Mouse (Mus musculus) forebrain, embryonic 15.5 days (tissue): ENCODE results near the gene Fam20c. TPM values are rescaled to one million over a fixed set of nuclear protein-coding genes. Genes with fewer than 3 reads are reported as not detected.

ENCODE experiments used
- ATAC-seq: fragments of 200-750 bp; cut with Nextera tagmentation; replicated peaks from 2 replicates; pipeline ENCODE4 v1.8.0; 2017; ENCODE audit warnings: mild to moderate bottlenecking, moderate TSS enrichment, moderate library complexity
- H3K27ac ChIP-seq: fragments of 300-500 bp; sonication (generic); replicated peaks from 2 replicates; pipeline ENCODE4 v1.5.1; 2015; ENCODE audit warnings: mild to moderate bottlenecking, inconsistent platforms
- H3K27me3 ChIP-seq: fragments of 300-500 bp; sonication (generic); 2 replicates; pipeline ENCODE4 v1.6.1; 2015; ENCODE audit warnings: inconsistent platforms
- H3K36me3 ChIP-seq: fragments of 300-500 bp; sonication (generic); 2 replicates; pipeline ENCODE4 v1.6.1; 2015; ENCODE audit warnings: mild to moderate bottlenecking, inconsistent platforms
- H3K4me1 ChIP-seq: fragments of 300-500 bp; sonication (generic); 2 replicates; pipeline ENCODE4 v1.6.1; 2015; ENCODE audit warnings: inconsistent platforms
- H3K4me2 ChIP-seq: fragments of 300-500 bp; sonication (generic); replicated peaks from 2 replicates; pipeline ENCODE4 v1.6.1; 2015; ENCODE audit warnings: mild to moderate bottlenecking, inconsistent platforms
- H3K4me3 ChIP-seq: fragments of 300-500 bp; sonication (generic); 2 replicates; pipeline ENCODE4 v1.5.1; 2015; ENCODE audit warnings: mild to moderate bottlenecking, inconsistent platforms
- H3K9ac ChIP-seq: fragments of 300-500 bp; sonication (generic); replicated peaks from 2 replicates; pipeline ENCODE4 v1.6.1; 2015; ENCODE audit warnings: mild to moderate bottlenecking, inconsistent platforms
- H3K9me3 ChIP-seq: fragments of 300-500 bp; sonication (generic); 2 replicates; pipeline ENCODE4 v1.6.1; 2016; ENCODE audit warnings: inconsistent platforms
- WGBS: fragments of 180-500 bp; shearing (Covaris S2); methylation state at CpG from one replicate; pipeline ENCODE4 v1.1.7; 2015; ENCODE audit warnings: mixed read lengths; 5-methylcytosine and 5-hydroxymethylcytosine counted together
- polyA plus RNA-seq: library from polyadenylated mRNA; unstranded; fragments of >200 nt; fragmentation: Nextera tagmentation; extraction: Ambion mirVana; gene quantifications from 2 replicates; pipeline ENCODE4 v1.2.1, GENCODE M21; 2015

Fam20c gene
- polyA plus RNA-seq, 1 experiment from 2014 or later, result 43.7 TPM

DNA sequence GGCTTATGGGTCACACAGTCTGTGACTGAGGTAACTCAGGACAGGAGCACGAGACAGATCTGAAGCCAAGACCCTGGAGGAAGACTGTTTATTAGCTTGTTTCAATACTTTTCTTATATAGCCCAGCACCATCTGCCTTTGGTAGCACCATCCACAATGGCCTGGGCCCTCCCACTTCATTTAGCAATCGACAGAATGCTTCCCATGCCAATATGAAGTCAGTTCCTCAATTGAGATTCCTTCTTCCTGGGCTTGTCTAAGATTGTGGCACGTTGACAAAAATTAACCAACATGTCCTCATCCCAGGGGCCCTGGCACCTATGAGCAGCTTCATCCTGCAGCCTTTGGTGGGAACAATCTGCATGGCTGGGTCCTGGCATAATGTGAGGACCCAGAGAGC lies 14.2 kb upstream of the Fam20c start:
- H3K36me3 ChIP-seq, result no peaks in the 10 kb centered on the region
- no peaks in the 10 kb centered on the region for H3K9me3 ChIP-seq
- H3K4me2 ChIP-seq, result no peak overlapping the region
- H3K4me1 ChIP-seq, result peaks cover 23% of the 10 kb centered on the region
- WGBS, result 67% methylated on average over 3 of the region's 3 CpGs
- no peak overlapping the region for H3K4me3 ChIP-seq
- no peak for ATAC-seq
- H3K9ac ChIP-seq, result no peak overlapping the region
- no peaks in the 10 kb centered on the region for H3K27me3 ChIP-seq
- no peak overlapping the region for H3K27ac ChIP-seq

DNA sequence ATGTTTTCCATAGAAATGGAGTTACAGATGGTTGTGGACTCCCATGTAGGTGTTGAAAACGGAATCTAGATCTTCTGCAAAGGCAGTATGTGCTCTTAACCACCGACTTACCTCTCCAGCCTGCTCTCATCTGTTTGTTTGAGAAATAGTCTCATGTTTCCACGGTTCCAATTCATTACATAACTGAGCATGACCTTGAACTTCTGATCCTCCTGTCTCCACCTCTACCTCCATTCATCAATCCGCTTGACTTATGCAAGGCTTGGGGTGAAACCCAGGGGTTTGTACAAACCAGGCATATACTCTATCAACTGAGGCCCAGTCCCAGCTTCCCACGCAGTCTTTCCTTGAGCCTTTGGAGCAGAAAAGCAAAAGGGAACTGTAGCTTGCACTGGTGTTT lies 12.8 kb upstream of the Fam20c start:
- no peaks in the 10 kb centered on the region for H3K27me3 ChIP-seq
- H3K27ac ChIP-seq, result no peak overlapping the region
- H3K4me3 ChIP-seq, result no peak overlapping the region
- no peak for ATAC-seq
- H3K9me3 ChIP-seq, result no peaks in the 10 kb centered on the region
- no peaks in the 10 kb centered on the region for H3K36me3 ChIP-seq
- 77% methylated on average over 5 of the region's 5 CpGs for whole genome bisulfite sequencing
- no peak overlapping the region for H3K9ac ChIP-seq
- no peak overlapping the region for H3K4me2 ChIP-seq
- H3K4me1 ChIP-seq, result peaks cover 28% of the 10 kb centered on the region

DNA sequence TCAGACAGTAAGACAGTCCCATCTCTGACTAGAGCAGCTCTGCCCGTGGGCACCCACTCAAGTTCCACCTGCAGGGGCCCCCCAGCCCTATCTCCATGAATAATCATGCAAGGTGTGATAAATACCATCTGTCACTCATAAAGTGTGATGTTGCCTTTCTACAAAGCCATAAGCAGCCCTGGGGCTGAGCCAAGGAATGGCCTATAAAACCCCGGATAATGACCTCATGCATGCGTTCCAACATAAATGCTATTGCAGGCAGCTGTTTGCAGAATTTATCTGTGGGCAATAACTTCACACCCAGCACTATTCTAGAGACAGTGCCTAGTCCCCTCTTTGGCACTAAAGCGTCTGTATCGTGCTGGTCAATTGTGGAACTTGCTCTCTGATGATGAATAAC lies 12.0 kb upstream of the Fam20c start:
- Histone ChIP-seq H3K9me3 (no peaks in the 10 kb centered on the region), H3K4me2 (no peak overlapping the region), H3K27ac (peak overlapping the region; percentile 66), H3K27me3 (no peaks in the 10 kb centered on the region), H3K4me1 (peaks cover 28% of the 10 kb centered on the region), H3K4me3 (no peak overlapping the region), H3K36me3 (no peaks in the 10 kb centered on the region), H3K9ac (no peak overlapping the region)
- 57% methylated on average over 5 of the region's 5 CpGs for WGBS
- peak; percentile 57; the same call in 1 of the 2 replicates for ATAC-seq

DNA sequence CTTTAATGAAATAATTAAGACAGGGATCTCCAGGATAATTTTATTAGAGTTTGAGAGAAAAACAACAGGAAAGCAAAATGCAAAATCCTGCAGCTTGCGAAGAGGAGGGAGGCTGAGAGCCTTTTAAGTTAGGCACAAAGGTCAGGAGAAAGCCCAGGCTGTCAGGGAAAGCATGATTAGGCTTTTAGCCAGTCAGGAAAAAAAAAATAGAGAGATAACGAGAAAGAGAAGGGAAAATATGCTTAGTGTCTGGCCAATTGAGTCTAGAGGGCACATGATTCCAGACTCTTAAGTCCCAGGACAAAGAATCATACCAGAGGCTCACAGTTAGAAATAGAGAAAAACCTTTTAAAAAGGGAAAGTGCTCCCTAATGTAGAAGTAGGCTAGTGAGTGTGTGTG lies 10.7 kb upstream of the Fam20c start:
- H3K9ac ChIP-seq, result no peak overlapping the region
- no peaks in the 10 kb centered on the region for H3K9me3 ChIP-seq
- no peaks in the 10 kb centered on the region for H3K27me3 ChIP-seq
- no peaks in the 10 kb centered on the region for H3K36me3 ChIP-seq
- 16% methylated on average over 2 of the region's 2 CpGs for WGBS
- peaks cover 28% of the 10 kb centered on the region for H3K4me1 ChIP-seq
- no peak overlapping the region for H3K4me3 ChIP-seq
- no peak for ATAC-seq
- H3K27ac ChIP-seq, result peak overlapping the region; percentile 43; the same call in 1 of the 2 replicates
- H3K4me2 ChIP-seq, result no peak overlapping the region

DNA sequence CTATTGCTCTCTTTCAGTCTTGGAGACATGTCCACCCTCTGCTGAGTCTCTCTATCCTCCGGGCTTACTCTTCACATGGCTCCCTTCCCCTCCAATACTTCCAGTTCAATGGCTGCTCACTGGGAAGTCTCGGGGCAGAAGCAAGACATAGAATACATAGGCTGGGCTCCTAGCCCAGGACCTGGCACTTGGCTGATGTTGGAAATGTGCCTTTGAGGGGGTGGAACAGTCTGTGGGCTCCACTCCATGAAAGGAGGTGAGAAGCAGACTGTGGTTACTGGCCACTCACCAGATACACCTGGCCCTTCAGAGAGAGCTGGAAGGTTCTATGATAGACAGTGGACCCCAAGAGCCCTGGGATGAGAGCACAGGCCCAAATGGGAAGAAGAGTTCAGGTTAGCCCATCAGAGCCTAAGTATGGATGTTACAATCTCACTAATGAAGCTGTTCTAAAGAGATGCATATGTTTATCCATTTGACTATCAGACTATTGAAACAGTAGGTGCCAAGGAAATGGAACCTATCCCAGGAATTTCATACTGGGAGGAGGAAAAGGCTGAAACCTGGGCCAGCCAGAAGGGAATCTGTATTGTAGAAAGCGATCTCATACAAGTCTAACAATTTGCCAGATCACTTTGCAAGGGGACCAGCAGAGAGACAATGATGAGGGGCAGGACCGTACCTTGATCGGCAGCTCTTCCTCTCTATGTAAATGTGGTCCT lies 8.8 kb upstream of the Fam20c start:
- H3K9me3 ChIP-seq, result no peaks in the 10 kb centered on the region
- peaks cover 28% of the 10 kb centered on the region for H3K4me1 ChIP-seq
- no peak overlapping the region for H3K27ac ChIP-seq
- H3K4me3 ChIP-seq, result no peak overlapping the region
- no peaks in the 10 kb centered on the region for H3K36me3 ChIP-seq
- no peak overlapping the region for H3K4me2 ChIP-seq
- H3K9ac ChIP-seq, result no peak overlapping the region
- no peaks in the 10 kb centered on the region for H3K27me3 ChIP-seq
- 79% methylated on average over 5 of the region's 5 CpGs for WGBS
- no peak for ATAC-seq

DNA sequence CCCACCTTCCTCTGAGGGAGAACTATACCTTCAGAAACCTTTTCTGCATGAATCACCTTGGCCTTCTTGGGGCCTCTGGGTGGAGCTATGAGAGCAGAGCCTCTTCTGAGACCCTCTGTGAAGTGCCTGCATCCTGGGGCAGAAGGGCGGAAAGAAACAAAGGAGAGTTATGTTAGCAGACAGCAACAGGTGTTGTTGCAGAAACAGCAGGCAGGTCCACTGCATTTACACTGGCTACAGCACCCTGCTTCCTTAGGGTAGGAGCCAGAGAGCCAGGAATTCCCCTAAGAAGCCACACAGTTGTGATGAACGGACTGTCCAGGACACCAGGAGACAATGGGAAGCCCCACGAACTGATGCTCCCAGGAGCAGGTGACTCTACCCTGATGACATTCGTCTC lies 1.0 kb upstream of the Fam20c start:
- H3K9me3 ChIP-seq, result no peaks in the 10 kb centered on the region
- H3K36me3 ChIP-seq, result peaks cover 5% of the 10 kb centered on the region; the same call in 1 of the 2 replicates
- H3K27me3 ChIP-seq, result no peaks in the 10 kb centered on the region
- peaks cover 41% of the 10 kb centered on the region for H3K4me1 ChIP-seq
- no peak overlapping the region; the same call in 1 of the 2 replicates for H3K9ac ChIP-seq
- peak overlapping the region; percentile 81; the same call in 1 of the 2 replicates for H3K4me3 ChIP-seq
- WGBS, result 63% methylated on average over 4 of the region's 4 CpGs
- H3K4me2 ChIP-seq, result peak overlapping the region; percentile 84
- H3K27ac ChIP-seq, result peak overlapping the region; percentile 99
- no peak for ATAC-seq

DNA sequence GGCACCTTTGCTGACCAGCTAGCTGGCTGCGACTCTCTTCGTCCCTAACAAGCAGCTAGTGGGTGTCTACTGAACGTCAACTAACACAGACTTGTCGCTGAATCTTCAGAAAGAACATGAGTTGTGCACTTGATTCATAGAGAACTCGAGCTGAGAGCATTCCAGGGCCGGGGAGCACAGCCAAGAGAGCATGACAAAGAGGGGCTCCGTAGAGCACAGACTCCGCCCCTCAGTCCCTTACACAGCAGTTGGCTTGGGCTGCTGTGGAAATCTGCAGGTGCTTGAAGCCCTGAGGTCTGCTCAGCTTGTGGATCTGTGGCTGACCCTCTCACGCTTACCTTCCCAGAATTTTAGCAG lies 390 bp upstream of the Fam20c start:
- peak overlapping the region; percentile 99 for H3K27ac ChIP-seq
- peak overlapping the region; percentile 97 for H3K9ac ChIP-seq
- no peaks in the 10 kb centered on the region for H3K27me3 ChIP-seq
- H3K4me2 ChIP-seq, result peak overlapping the region; percentile 84
- 5% methylated on average over 9 of the region's 9 CpGs for WGBS
- peaks cover 47% of the 10 kb centered on the region for H3K4me1 ChIP-seq
- peak overlapping the region; percentile 81 for H3K4me3 ChIP-seq
- no peaks in the 10 kb centered on the region for H3K9me3 ChIP-seq
- H3K36me3 ChIP-seq, result peaks cover 10% of the 10 kb centered on the region
- peak; percentile 39 for ATAC-seq

DNA sequence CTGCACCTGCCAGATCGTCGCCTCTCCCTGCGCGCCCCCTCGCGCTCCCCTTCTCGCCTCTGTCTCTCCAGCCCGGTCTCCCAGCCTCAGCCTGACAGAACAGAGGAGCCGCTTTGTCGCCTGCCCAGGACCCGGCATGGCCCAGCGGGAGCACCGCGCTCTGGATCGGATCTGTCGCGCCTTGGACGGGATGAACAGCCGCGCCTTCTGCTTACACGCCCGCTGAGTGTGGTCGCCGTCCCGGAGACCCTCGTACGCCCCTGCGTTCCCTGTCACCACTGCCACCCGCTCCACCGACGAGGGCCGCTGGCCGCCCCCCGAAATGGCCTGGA lies 773 bp downstream of the Fam20c start:
- H3K27me3 ChIP-seq, result no peaks in the 10 kb centered on the region
- peak overlapping the region; percentile 97 for H3K9ac ChIP-seq
- peak overlapping the region; percentile 84 for H3K4me2 ChIP-seq
- WGBS, result under 1% methylated on average over 33 of the region's 34 CpGs
- peak overlapping the region; percentile 99 for H3K27ac ChIP-seq
- peaks cover 59% of the 10 kb centered on the region for H3K4me1 ChIP-seq
- H3K36me3 ChIP-seq, result peaks cover 21% of the 10 kb centered on the region
- no peak for ATAC-seq
- no peaks in the 10 kb centered on the region for H3K9me3 ChIP-seq
- H3K4me3 ChIP-seq, result peak overlapping the region; percentile 81

DNA sequence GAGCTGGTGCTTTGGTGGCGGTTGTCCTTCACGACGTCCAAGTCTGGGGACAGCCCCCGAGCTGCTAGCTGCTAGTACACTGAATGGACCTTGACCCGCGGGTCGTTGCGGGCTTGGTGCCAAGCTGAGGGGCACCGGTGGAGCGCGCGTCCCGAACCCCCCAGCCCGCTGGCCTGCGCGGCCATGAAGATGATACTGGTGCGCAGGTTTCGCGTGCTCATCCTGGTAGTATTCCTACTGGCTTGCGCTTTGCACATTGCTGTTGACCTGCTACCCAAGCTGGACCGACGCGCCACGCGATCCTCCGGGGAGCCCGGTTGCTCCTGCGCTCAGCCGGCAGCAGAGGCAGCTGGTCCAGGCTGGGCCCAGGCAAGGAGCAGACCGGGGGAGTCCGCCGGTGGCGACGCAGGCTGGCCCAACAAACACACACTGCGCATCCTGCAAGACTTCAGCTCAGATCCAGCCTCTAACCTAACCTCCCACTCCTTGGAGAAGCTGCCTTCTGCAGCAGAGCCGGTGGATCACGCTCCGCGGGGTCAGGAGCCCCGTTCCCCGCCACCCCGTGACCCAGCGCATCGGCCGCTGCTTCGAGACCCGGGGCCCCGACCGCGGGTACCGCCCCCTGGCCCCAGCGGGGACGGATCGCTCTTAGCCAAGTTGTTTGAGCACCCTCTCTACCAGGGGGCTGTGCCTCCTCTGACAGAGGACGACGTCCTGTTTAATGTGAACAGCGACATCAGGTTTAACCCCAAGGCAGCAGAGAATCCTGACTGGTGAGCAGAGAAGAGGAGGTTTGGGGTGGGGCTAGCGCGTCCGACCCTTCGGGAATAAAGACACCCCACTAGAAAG lies 1.4 kb downstream of the Fam20c start:
- H3K27ac ChIP-seq, result peak overlapping the region; percentile 99
- H3K36me3 ChIP-seq, result peaks cover 27% of the 10 kb centered on the region
- peak overlapping the region; percentile 97 for H3K9ac ChIP-seq
- peak overlapping the region; percentile 84 for H3K4me2 ChIP-seq
- peaks cover 65% of the 10 kb centered on the region for H3K4me1 ChIP-seq
- under 1% methylated on average over 61 of the region's 61 CpGs for WGBS
- peak; percentile 16 for ATAC-seq
- H3K27me3 ChIP-seq, result no peaks in the 10 kb centered on the region
- peak overlapping the region; percentile 81 for H3K4me3 ChIP-seq
- H3K9me3 ChIP-seq, result no peaks in the 10 kb centered on the region

DNA sequence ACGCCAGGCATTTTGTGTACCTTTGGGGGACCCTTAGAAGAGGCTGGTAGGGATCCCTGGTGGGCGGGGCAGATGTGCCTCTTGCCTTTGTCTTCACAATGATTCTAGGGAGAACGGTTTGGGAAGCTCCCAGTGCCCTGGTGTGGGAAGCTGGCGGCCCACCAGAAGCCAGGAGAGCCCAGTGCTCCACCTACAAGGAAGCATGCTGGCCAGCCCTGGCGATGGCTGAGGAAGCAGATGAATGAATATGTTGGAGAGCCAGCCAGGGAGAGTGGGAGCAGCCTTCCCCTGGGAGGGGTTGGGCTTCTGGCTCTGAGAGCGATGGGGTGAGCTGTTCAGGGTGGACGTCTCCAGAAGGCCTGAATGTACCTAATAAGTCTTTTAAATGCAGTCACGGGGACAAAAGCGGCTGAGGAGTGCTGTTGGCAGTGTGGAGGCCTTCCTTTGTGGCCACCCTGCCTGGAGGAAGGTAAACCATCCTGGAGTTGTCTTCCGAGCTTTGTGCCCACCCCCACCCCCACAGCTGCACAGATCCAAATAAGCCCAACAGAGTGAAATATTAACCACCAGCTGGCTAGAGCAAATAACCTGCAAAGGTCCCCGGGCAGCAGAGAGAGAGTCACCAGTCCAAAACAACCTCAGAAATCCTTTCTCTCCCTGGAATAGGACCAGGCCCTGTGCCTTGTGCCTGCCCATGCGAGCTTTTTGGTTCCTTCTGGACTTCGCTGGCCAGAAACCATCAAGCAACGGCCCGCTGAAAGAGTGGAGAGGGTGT lies 2.2 kb downstream of the Fam20c start:
- H3K9ac ChIP-seq, result peak overlapping the region; percentile 97
- H3K4me2 ChIP-seq, result peak overlapping the region; percentile 84
- 16% methylated on average over 15 of the region's 15 CpGs for WGBS
- H3K4me3 ChIP-seq, result peak overlapping the region; percentile 81
- ATAC-seq, result peak; percentile 18
- H3K9me3 ChIP-seq, result no peaks in the 10 kb centered on the region
- H3K27me3 ChIP-seq, result no peaks in the 10 kb centered on the region
- H3K36me3 ChIP-seq, result peaks cover 34% of the 10 kb centered on the region
- H3K4me1 ChIP-seq, result peaks cover 73% of the 10 kb centered on the region
- peak overlapping the region; percentile 99 for H3K27ac ChIP-seq

DNA sequence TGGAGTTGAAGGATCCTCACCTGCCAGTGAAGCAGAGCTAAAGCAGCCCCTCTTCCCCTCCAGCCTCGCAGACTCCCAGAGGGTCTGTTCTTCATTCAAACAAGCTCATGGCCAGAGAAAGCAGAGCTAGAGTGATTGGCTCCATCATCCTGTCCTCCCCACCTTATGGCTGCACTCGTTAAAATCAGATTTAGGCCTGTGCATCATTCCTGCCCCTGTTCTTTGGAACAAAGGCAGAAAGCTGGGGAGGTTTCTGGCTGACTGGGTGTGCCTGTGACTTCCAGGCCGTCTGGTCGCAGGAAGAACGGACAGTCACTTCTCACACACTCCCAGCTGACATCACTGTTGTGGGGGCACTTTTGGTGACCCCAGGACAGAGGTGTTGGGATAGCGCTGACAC lies 2.8 kb downstream of the Fam20c start:
- H3K4me1 ChIP-seq, result peaks cover 79% of the 10 kb centered on the region
- peak overlapping the region; percentile 97 for H3K9ac ChIP-seq
- no peaks in the 10 kb centered on the region for H3K9me3 ChIP-seq
- no peaks in the 10 kb centered on the region for H3K27me3 ChIP-seq
- WGBS, result 51% methylated on average over 6 of the region's 6 CpGs
- H3K27ac ChIP-seq, result peak overlapping the region; percentile 99
- H3K4me2 ChIP-seq, result peak overlapping the region; percentile 84
- ATAC-seq, result no peak
- peaks cover 34% of the 10 kb centered on the region for H3K36me3 ChIP-seq
- H3K4me3 ChIP-seq, result peak overlapping the region; percentile 81

DNA sequence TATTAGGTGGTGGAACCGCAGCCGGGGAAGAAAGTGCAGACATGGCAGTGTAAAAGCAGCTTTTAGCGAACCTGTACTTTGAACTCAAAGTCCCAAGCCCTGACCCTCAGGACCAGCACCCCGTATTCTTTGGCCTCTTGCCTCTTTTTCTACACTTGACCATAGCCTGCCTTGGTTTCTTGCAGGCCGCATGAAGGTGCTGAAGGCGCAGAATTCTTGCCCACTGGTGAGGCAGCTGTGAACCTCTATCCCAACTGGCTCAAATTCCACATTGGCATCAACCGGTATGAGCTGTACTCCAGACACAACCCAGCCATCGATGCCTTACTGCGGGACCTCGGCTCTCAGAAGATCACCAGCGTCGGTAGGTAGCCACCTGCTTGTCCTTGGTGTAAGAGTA lies 3.3 kb downstream of the Fam20c start:
- H3K9me3 ChIP-seq, result no peaks in the 10 kb centered on the region
- H3K27me3 ChIP-seq, result no peaks in the 10 kb centered on the region
- H3K4me1 ChIP-seq, result peaks cover 79% of the 10 kb centered on the region
- WGBS, result 92% methylated on average over 12 of the region's 12 CpGs
- H3K4me3 ChIP-seq, result peak overlapping the region; percentile 81
- peaks cover 37% of the 10 kb centered on the region for H3K36me3 ChIP-seq
- no peak for ATAC-seq
- peak overlapping the region; percentile 84 for H3K4me2 ChIP-seq
- H3K27ac ChIP-seq, result no peak overlapping the region
- peak overlapping the region; percentile 97 for H3K9ac ChIP-seq
